Mouse (Mus musculus): ENCODE results near the gene Eif1ad.

- TF ChIP-seq POLR2A (IDR thresholded peaks at IDR 0.05; ENCODE audit: low read depth, low read length): peak; percentile 96
- TF ChIP-seq CTCF (IDR thresholded peaks at IDR 0.05; ENCODE audit: extremely low read depth, insufficient read depth, insufficient read length, insufficient replicate concordance): no peak
Observed at GRCm38 (mm10) chr19:5388588-5389242, 22.2 kb downstream of the Eif1ad start, which contains the start of gene Sart1.
